Mouse (Mus musculus) stomach, postnatal 0 days (tissue): ENCODE data around the gene Cpxm1. TPM values are rescaled to one million over a fixed set of nuclear protein-coding genes. Genes with fewer than 3 reads are reported as not detected.
A peak's percentile ranks its signal among the peaks of the same experiment; 100 is the strongest.

Source experiments
- ATAC-seq: fragments of 200-750 bp; cut with Nextera tagmentation; 2 replicates; pipeline ENCODE4 v1.8.0; 2017; ENCODE audit not compliant: low FRiP score, low TSS enrichment
- DNase-seq: peaks from one replicate; pipeline ENCODE4 v3.0.0-alpha.2; 2016; ENCODE audit warnings: low spot score
- H3K27ac ChIP-seq: fragments of 300-500 bp; sonication (generic); replicated peaks from 2 replicates; pipeline ENCODE4 v1.5.1; 2014; ENCODE audit warnings: mild to moderate bottlenecking, control low read depth
- H3K27me3 ChIP-seq: fragments of 300-500 bp; sonication (generic); 2 replicates; pipeline ENCODE4 v1.6.1; 2014; ENCODE audit warnings: low read length; ENCODE audit not compliant: control insufficient read depth, insufficient read depth
- H3K36me3 ChIP-seq: fragments of 300-500 bp; sonication (generic); 2 replicates; pipeline ENCODE4 v1.6.1; 2014; ENCODE audit warnings: low read length, mixed read lengths; ENCODE audit not compliant: control insufficient read depth, insufficient read depth
- H3K4me1 ChIP-seq: fragments of 300-500 bp; sonication (generic); replicated peaks from 2 replicates; pipeline ENCODE4 v1.6.1; 2014; ENCODE audit warnings: antibody characterized with exemption; ENCODE audit not compliant: control insufficient read depth, insufficient read depth
- H3K4me2 ChIP-seq: fragments of 300-500 bp; sonication (generic); replicated peaks from 2 replicates; pipeline ENCODE4 v1.6.1; 2014; ENCODE audit warnings: low read depth, mild to moderate bottlenecking, control low read depth, moderate library complexity
- H3K4me3 ChIP-seq: fragments of 300-500 bp; sonication (generic); 2 replicates; pipeline ENCODE4 v1.5.1; 2014; ENCODE audit warnings: low read depth, low read length, control low read depth
- H3K9ac ChIP-seq: fragments of 300-500 bp; sonication (generic); 2 replicates; pipeline ENCODE4 v1.6.1; 2014; ENCODE audit warnings: mild to moderate bottlenecking, low read length, control low read depth, mixed read lengths
- H3K9me3 ChIP-seq: fragments of 300-500 bp; sonication (generic); 2 replicates; pipeline ENCODE4 v1.6.1; 2016; ENCODE audit warnings: low read length; ENCODE audit not compliant: control insufficient read depth
- CTCF ChIP-seq: IDR thresholded peaks from 2 replicates; pipeline ENCODE4 v1.5.1; 2016; ENCODE audit warnings: antibody characterized with exemption, low read depth, mild to moderate bottlenecking, moderate library complexity
- EP300 ChIP-seq: optimal IDR thresholded peaks from 2 replicates; pipeline ENCODE3; 2016; ENCODE audit warnings: antibody characterized with exemption
- WGBS: fragments of 180-500 bp; shearing (Covaris S2); extraction: QIAGEN DNeasy Blood & Tissue Kit; methylation state at CpG from one replicate; pipeline ENCODE4 v1.1.7; 2014; 5-methylcytosine and 5-hydroxymethylcytosine counted together
- polyA plus RNA-seq: library from polyadenylated mRNA; unstranded; fragments of >200 nt; fragmentation: Nextera tagmentation; extraction: Ambion mirVana; gene quantifications from 2 replicates; pipeline ENCODE4 v1.2.1, GENCODE M21; 2015

The Cpxm1 gene
- polyA plus RNA-seq, 1 experiment from 2014 or later = 14.6 TPM

GRCm38 (mm10) chr2:130408194-130408593 lies 10.8 kb upstream of the Cpxm1 start:
- no peak overlapping the region for H3K4me3 ChIP-seq
- no peak overlapping the region for H3K27ac ChIP-seq
- TF ChIP-seq CTCF (no peak; the same call in 1 of the 2 replicates), EP300 (no peak)
- WGBS = 14% methylated on average over 6 of the region's 6 CpGs
- no peaks in the 10 kb centered on the region for H3K9me3 ChIP-seq
- no peaks in the 10 kb centered on the region for H3K4me1 ChIP-seq
- DNase-seq (no peak), ATAC-seq (peak; percentile 43; the same call in 1 of the 2 replicates)
- no peaks in the 10 kb centered on the region for H3K27me3 ChIP-seq
- H3K4me2 ChIP-seq = no peak overlapping the region
- H3K36me3 ChIP-seq = no peaks in the 10 kb centered on the region
- H3K9ac ChIP-seq = no peak overlapping the region

GRCm38 (mm10) chr2:130406178-130406577 lies 8.8 kb upstream of the Cpxm1 start, which contains the start of gene Tmem239:
Gene Tmem239 (plus strand): TSS chr2:130406478.
- Histone ChIP-seq H3K4me2 (no peak within 1 kb of the TSS), H3K9me3 (no peaks in the 10 kb centered on the region), H3K9ac (no peak within 1 kb of the TSS), H3K4me1 (no peaks in the 10 kb centered on the region), H3K36me3 (no peaks in the 10 kb centered on the region), H3K27ac (no peak within 1 kb of the TSS), H3K27me3 (no peaks in the 10 kb centered on the region), H3K4me3 (no peak within 1 kb of the TSS)
- TF ChIP-seq CTCF (no peak), EP300 (no peak)
- WGBS = 75% methylated on average over 2 of the region's 2 CpGs
- no peak for DNase-seq
- no peak for ATAC-seq

- no peaks in the 10 kb centered on the region for H3K27me3 ChIP-seq
- no peaks in the 10 kb centered on the region for H3K4me1 ChIP-seq
- H3K4me3 ChIP-seq = no peak within 1 kb of the TSS
- TF ChIP-seq EP300 (no peak), CTCF (no peak)
- H3K36me3 ChIP-seq = no peaks in the 10 kb centered on the region
- H3K9me3 ChIP-seq = no peaks in the 10 kb centered on the region
- 89% methylated on average over 1 of the region's 1 CpGs for WGBS
- H3K4me2 ChIP-seq = no peak within 1 kb of the TSS
- ATAC-seq (no peak), DNase-seq (no peak)
- H3K9ac ChIP-seq = no peak within 1 kb of the TSS
- H3K27ac ChIP-seq = no peak within 1 kb of the TSS
Measured at GRCm38 (mm10) chr2:130404939-130405338, 7.6 kb upstream of the Cpxm1 start, which contains the start of the genes Gm28372 and 1700020A23Rik. Gene Gm28372 (plus strand): TSS chr2:130405239. Gene 1700020A23Rik (plus strand): TSS chr2:130405259.

GRCm38 (mm10) chr2:130401891-130402290 lies 4.5 kb upstream of the Cpxm1 start:
- ATAC-seq (no peak), DNase-seq (no peak)
- H3K9ac ChIP-seq = no peak overlapping the region
- no peak overlapping the region for H3K4me2 ChIP-seq
- no peak overlapping the region for H3K4me3 ChIP-seq
- H3K4me1 ChIP-seq = 0 out of 2 replicates have a peak, but pooled peaks cover 2% of the 10 kb centered on the region
- 61% methylated on average over 4 of the region's 4 CpGs for WGBS
- H3K27ac ChIP-seq = no peak overlapping the region
- no peaks in the 10 kb centered on the region for H3K27me3 ChIP-seq
- H3K9me3 ChIP-seq = no peaks in the 10 kb centered on the region
- TF ChIP-seq EP300 = no peak
- no peak for TF ChIP-seq CTCF
- no peaks in the 10 kb centered on the region for H3K36me3 ChIP-seq

- no peak for ATAC-seq
- no peaks in the 10 kb centered on the region for H3K27me3 ChIP-seq
- H3K4me3 ChIP-seq = no peak overlapping the region
- TF ChIP-seq CTCF (no peak), EP300 (no peak)
- no peak for DNase-seq
- H3K9ac ChIP-seq = no peak overlapping the region
- 96% methylated on average over 1 of the region's 1 CpGs for WGBS
- H3K36me3 ChIP-seq = no peaks in the 10 kb centered on the region
- H3K27ac ChIP-seq = no peak overlapping the region
- no peak overlapping the region for H3K4me2 ChIP-seq
- 0 out of 2 replicates have a peak, but pooled peaks cover 2% of the 10 kb centered on the region for H3K4me1 ChIP-seq
- H3K9me3 ChIP-seq = no peaks in the 10 kb centered on the region
Measured at GRCm38 (mm10) chr2:130400046-130400445, 2.7 kb upstream of the Cpxm1 start.

GRCm38 (mm10) chr2:130398091-130398490 lies 717 bp upstream of the Cpxm1 start:
- TF ChIP-seq CTCF (no peak), EP300 (no peak)
- Histone ChIP-seq H3K4me1 (0 out of 2 replicates have a peak, but pooled peaks cover 2% of the 10 kb centered on the region), H3K9ac (peak overlapping the region; percentile 58; the same call in 1 of the 2 replicates), H3K4me2 (peak overlapping the region; percentile 91), H3K4me3 (peak overlapping the region; percentile 56), H3K9me3 (no peaks in the 10 kb centered on the region), H3K27ac (no peak overlapping the region), H3K36me3 (no peaks in the 10 kb centered on the region), H3K27me3 (no peaks in the 10 kb centered on the region)
- 17% methylated on average over 14 of the region's 14 CpGs for WGBS
- no peak for DNase-seq
- ATAC-seq = no peak
